Mouse (Mus musculus) kidney, embryonic 16.5 days (tissue): ENCODE measurements around the gene Pou2f2. TPM values are rescaled to one million over a fixed set of nuclear protein-coding genes. Genes with fewer than 3 reads are reported as not detected.
A peak's percentile ranks its signal among the peaks of the same experiment; 100 is the strongest.

Experiments
- ATAC-seq: fragments of 200-750 bp; cut with Nextera tagmentation; 2 replicates; pipeline ENCODE4 v1.8.0; 2017; ENCODE audit warnings: moderate TSS enrichment; ENCODE audit not compliant: low FRiP score, low TSS enrichment
- H3K27ac ChIP-seq: fragments of 300-500 bp; sonication (generic); 2 replicates; pipeline ENCODE4 v1.5.1; 2014; ENCODE audit warnings: low read length
- H3K27me3 ChIP-seq: fragments of 300-500 bp; sonication (generic); 2 replicates; pipeline ENCODE4 v1.6.1; 2014; ENCODE audit warnings: low read length, control low read depth, mixed read lengths; ENCODE audit not compliant: insufficient read depth
- H3K36me3 ChIP-seq: fragments of 300-500 bp; sonication (generic); 2 replicates; pipeline ENCODE4 v1.6.1; 2014; ENCODE audit warnings: low read length, control low read depth, mixed read lengths; ENCODE audit not compliant: insufficient read depth
- H3K4me1 ChIP-seq: fragments of 300-500 bp; sonication (generic); 2 replicates; pipeline ENCODE4 v1.6.1; 2014; ENCODE audit warnings: low read length, control low read depth, mixed read lengths; ENCODE audit not compliant: insufficient read depth
- H3K4me2 ChIP-seq: fragments of 300-500 bp; sonication (generic); replicated peaks from 2 replicates; pipeline ENCODE4 v1.6.1; 2014; ENCODE audit warnings: low read depth, low read length
- H3K4me3 ChIP-seq: fragments of 300-500 bp; sonication (generic); 2 replicates; pipeline ENCODE4 v1.5.1; 2014; ENCODE audit warnings: mild to moderate bottlenecking, low read length
- H3K9ac ChIP-seq: fragments of 300-500 bp; sonication (generic); replicated peaks from 2 replicates; pipeline ENCODE4 v1.6.1; 2014; ENCODE audit warnings: low read length
- H3K9me3 ChIP-seq: fragments of 300-500 bp; sonication (generic); 2 replicates; pipeline ENCODE4 v1.6.1; 2016; ENCODE audit warnings: low read length, control low read depth
- WGBS: fragments of 180-500 bp; shearing (Covaris S2); extraction: QIAGEN DNeasy Blood & Tissue Kit; methylation state at CpG from one replicate; pipeline ENCODE4 v1.1.7; 2014; 5-methylcytosine and 5-hydroxymethylcytosine counted together
- polyA plus RNA-seq: library from polyadenylated mRNA; unstranded; fragments of >200 nt; fragmentation: Nextera tagmentation; extraction: Ambion mirVana; gene quantifications from 2 replicates; pipeline ENCODE4 v1.2.1, GENCODE M21; 2015

The Pou2f2 gene
- polyA plus RNA-seq, 1 experiment from 2014 or later: 0.40 TPM

DNA sequence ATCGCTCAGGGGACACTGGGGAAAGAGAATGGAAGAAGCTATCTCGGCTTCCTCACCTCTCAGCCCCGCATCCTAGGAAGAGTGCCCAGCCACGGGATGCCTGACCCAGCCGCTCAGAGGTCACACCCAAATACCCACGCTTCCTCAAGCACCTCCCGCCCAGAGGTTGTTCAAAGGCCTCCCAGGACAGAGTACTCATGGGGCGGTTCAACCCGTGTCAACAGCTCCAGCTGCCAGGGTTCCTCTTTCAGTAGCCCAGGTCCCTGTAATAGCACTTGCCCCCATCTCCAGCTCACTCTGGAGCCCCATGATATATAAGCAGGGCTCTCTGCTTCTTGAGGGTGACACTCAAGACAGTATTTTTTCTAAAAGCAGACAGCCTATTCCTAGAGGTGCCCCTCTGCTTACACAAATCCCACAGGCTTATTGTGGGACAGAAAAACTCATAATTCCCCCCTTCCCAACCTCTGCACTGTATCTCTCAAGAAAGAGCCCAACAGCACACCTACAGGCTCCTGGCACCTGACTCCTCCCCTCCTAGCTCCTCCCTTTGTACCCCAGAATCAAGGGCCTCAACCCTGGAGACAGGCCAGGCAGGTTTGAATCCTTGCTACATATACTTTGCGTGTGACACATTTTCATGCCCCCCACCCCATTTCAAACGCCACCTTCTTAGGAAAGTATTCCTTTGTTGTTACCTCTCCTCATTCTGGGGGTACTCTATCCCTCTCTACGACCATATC, 38.3 kb upstream of the Pou2f2 start:
- ATAC-seq: no peak
- peak overlapping the region; percentile 86; the same call in 1 of the 2 replicates for H3K4me2 ChIP-seq
- peaks cover 26% of the 10 kb centered on the region for H3K4me1 ChIP-seq
- H3K27me3 ChIP-seq: no peaks in the 10 kb centered on the region
- H3K9ac ChIP-seq: no peak overlapping the region
- peak overlapping the region; percentile 63; the same call in 1 of the 2 replicates for H3K4me3 ChIP-seq
- H3K36me3 ChIP-seq: no peaks in the 10 kb centered on the region
- no peaks in the 10 kb centered on the region for H3K9me3 ChIP-seq
- 67% methylated on average over 12 of the region's 12 CpGs for WGBS
- H3K27ac ChIP-seq: no peak overlapping the region

DNA sequence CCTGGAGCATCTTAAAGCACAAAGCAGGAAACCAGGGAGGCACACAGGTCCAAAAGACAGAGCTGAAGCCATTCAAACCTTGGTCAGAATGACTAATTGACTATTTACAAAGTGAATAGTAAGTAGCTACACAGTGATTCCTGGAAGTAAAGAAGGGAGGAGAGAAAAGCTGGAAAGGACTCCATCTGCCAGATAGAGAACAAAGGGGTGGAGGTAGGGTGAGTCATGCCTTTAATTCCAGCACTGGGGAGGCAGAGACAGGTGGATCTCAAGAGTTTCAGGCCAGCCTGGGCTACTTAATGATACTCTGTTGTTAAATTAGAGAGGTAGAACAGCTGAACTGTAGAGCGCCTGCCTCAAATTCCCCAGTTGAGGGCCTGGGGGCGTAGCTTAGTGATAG, 34.6 kb upstream of the Pou2f2 start:
- Histone ChIP-seq H3K9me3 (no peaks in the 10 kb centered on the region), H3K4me1 (peaks cover 7% of the 10 kb centered on the region; the same call in 1 of the 2 replicates), H3K4me2 (no peak overlapping the region), H3K36me3 (peaks cover 12% of the 10 kb centered on the region; the same call in 1 of the 2 replicates), H3K27ac (no peak overlapping the region), H3K9ac (no peak overlapping the region), H3K27me3 (no peaks in the 10 kb centered on the region), H3K4me3 (no peak overlapping the region)
- ATAC-seq: no peak
- WGBS: 97% methylated on average over 2 of the region's 2 CpGs

GRCm38 (mm10) chr7:25213099-25213498, 33.6 kb upstream of the Pou2f2 start:
- H3K4me2 ChIP-seq: no peak overlapping the region
- H3K4me3 ChIP-seq: no peak overlapping the region
- H3K27me3 ChIP-seq: no peaks in the 10 kb centered on the region
- H3K27ac ChIP-seq: no peak overlapping the region
- 53% methylated on average over 3 of the region's 3 CpGs for WGBS
- ATAC-seq: no peak
- H3K9ac ChIP-seq: no peak overlapping the region
- H3K36me3 ChIP-seq: peaks cover 12% of the 10 kb centered on the region; the same call in 1 of the 2 replicates
- H3K9me3 ChIP-seq: no peaks in the 10 kb centered on the region
- peaks cover under 1% of the 10 kb centered on the region; the same call in 1 of the 2 replicates for H3K4me1 ChIP-seq

- H3K27ac ChIP-seq: no peak overlapping the region
- 73% methylated on average over 4 of the region's 4 CpGs for WGBS
- H3K9ac ChIP-seq: no peak overlapping the region
- H3K27me3 ChIP-seq: no peaks in the 10 kb centered on the region
- H3K4me2 ChIP-seq: no peak overlapping the region
- H3K4me3 ChIP-seq: no peak overlapping the region
- H3K9me3 ChIP-seq: no peaks in the 10 kb centered on the region
- H3K36me3 ChIP-seq: peaks cover 12% of the 10 kb centered on the region
- H3K4me1 ChIP-seq: no peaks in the 10 kb centered on the region
- ATAC-seq: no peak
Observed at GRCm38 (mm10) chr7:25210482-25210881, 31.0 kb upstream of the Pou2f2 start.

DNA sequence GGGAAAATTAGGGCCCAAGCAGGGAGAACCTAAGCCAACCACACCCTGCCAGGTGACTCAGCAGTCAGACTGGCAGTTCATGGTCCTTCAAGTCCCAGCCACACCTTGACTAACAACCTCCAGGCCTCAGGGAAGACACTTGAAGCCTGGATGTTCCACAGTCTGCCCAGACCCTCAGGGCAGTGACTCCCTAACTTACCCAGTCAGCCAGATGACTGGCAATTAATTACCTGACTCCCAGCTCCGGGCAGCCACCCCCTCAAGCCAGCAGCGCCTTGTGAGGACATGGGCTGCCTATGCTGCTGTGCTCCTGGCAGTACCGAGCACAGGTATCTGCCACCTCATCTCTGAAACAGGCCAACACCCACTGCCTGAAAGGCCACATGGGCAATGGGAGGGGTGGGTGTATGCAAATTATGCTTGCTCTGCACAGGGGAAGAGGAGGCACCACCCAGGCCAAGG, 29.7 kb upstream of the Pou2f2 start:
- Histone ChIP-seq H3K4me2 (no peak overlapping the region), H3K9me3 (no peaks in the 10 kb centered on the region), H3K4me1 (no peaks in the 10 kb centered on the region), H3K27ac (no peak overlapping the region), H3K9ac (no peak overlapping the region), H3K27me3 (no peaks in the 10 kb centered on the region), H3K36me3 (peaks cover 15% of the 10 kb centered on the region), H3K4me3 (no peak overlapping the region)
- 36% methylated on average over 3 of the region's 3 CpGs for WGBS
- ATAC-seq: no peak

DNA sequence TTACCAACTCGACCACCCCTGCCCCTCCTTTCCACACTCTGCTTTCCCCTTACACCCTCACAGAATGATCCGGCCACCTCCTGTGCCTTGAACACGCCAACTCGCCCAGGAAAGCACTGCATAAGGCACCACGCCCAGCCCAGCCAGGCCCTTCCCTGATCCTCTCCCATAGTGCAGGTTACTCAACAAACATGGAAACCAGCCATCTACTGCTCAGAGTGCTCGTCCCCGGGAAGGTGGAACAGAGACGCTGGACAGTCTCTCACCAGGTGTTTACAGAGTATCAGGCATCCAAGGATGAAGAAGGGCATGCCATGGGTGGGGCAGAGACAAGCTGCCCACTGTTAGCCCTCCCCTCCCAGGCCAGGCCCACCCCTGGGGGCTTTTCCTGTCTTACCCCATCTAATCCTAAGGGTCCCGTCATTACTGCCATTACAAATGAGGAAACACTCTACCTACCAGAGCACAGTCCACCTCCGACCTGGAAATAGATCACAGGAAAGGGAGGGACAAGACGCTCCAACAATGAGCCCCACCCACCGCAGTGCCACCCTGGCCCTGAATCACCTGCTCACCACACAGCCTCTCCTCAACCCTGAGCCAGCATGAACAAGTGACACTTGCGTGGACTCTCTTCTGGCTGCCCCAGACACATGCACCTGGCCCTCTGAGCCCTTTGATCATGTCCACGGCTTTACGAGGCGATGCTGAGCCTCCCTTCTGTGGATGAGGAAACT, 26.7 kb upstream of the Pou2f2 start:
- Histone ChIP-seq H3K4me1 (no peaks in the 10 kb centered on the region), H3K4me3 (no peak overlapping the region), H3K9me3 (no peaks in the 10 kb centered on the region), H3K36me3 (peaks cover 26% of the 10 kb centered on the region), H3K27ac (no peak overlapping the region), H3K9ac (no peak overlapping the region), H3K27me3 (no peaks in the 10 kb centered on the region), H3K4me2 (no peak overlapping the region)
- WGBS: 76% methylated on average over 16 of the region's 16 CpGs
- ATAC-seq: no peak

DNA sequence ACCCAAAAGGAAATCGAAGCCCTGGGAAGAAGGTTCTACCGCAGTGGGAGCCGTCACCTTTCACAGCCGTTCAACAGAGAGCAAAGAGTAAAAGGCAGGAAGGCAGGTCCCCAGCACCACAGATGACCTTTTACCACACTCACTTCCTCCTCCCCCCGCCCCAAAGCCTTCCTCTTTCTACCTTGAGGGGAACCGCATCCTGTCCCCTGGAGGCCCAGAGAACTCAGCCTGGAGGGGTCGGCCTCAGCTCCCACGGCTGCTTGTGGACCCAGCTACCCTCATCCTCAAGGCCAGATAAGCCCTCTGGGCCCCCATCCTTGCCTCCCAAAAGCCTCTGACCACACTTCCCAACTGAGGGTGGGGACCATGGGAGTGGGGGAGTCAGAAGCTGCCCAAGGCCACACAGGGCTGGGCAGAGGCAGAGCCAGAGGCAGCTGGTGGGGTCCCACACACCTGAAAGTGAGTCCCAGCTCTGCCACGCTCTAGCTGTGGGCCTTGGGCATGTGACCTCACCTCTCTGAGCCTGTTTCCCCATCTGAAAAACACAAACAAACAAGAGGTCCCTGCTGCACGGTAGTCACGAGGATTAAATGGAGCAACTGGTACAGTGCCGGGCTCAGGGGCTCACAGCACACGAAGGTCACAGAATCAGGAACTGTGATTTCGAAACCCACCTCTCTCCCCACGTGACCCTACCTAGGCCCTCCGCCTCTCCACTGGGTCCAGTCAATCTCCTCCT, 26.0 kb upstream of the Pou2f2 start:
- ATAC-seq: no peak

GRCm38 (mm10) chr7:25203624-25204023, 24.1 kb upstream of the Pou2f2 start:
- no peaks in the 10 kb centered on the region for H3K4me1 ChIP-seq
- no peak overlapping the region for H3K4me3 ChIP-seq
- H3K36me3 ChIP-seq: peaks cover 15% of the 10 kb centered on the region; the same call in 1 of the 2 replicates
- H3K27ac ChIP-seq: no peak overlapping the region
- no peaks in the 10 kb centered on the region for H3K9me3 ChIP-seq
- H3K27me3 ChIP-seq: no peaks in the 10 kb centered on the region
- H3K4me2 ChIP-seq: no peak overlapping the region
- H3K9ac ChIP-seq: no peak overlapping the region
- WGBS: 72% methylated on average over 20 of the region's 20 CpGs
- no peak for ATAC-seq

More for the DNA sequence above, 26.0 kb upstream of the Pou2f2 start:
- no peak overlapping the region for H3K9ac ChIP-seq
- H3K27me3 ChIP-seq: no peaks in the 10 kb centered on the region
- H3K4me1 ChIP-seq: no peaks in the 10 kb centered on the region
- WGBS: 68% methylated on average over 16 of the region's 16 CpGs
- H3K4me2 ChIP-seq: no peak overlapping the region
- no peak overlapping the region for H3K27ac ChIP-seq
- no peaks in the 10 kb centered on the region for H3K9me3 ChIP-seq
- H3K36me3 ChIP-seq: peaks cover 22% of the 10 kb centered on the region
- no peak overlapping the region for H3K4me3 ChIP-seq

- Histone ChIP-seq H3K4me1 (no peaks in the 10 kb centered on the region), H3K9ac (no peak overlapping the region), H3K36me3 (no peaks in the 10 kb centered on the region), H3K27me3 (no peaks in the 10 kb centered on the region), H3K4me2 (no peak overlapping the region), H3K27ac (no peak overlapping the region), H3K9me3 (no peaks in the 10 kb centered on the region), H3K4me3 (no peak overlapping the region)
- ATAC-seq: no peak
- WGBS: 59% methylated on average over 10 of the region's 10 CpGs
Observed at GRCm38 (mm10) chr7:25197384-25198018, 18.0 kb upstream of the Pou2f2 start.
